Mouse (Mus musculus) kidney, adult 10 weeks (tissue): ENCODE measurements around the gene Dus2. TPM values are rescaled to one million over a fixed set of nuclear protein-coding genes. Genes with fewer than 3 reads are reported as not detected.

Experiments used
- polyA plus RNA-seq: library from polyadenylated mRNA; stranded (reverse); fragments of 350-450 nt; fragmentation: Illumina TruSeq; extraction: RNeasy Lipid Tissue Mini Kit (QIAGEN cat#74804); gene quantifications from one replicate; pipeline ENCODE4 v1.2.3, GENCODE M21; 2014; ENCODE audit warnings: low read depth, low replicate concordance

Gene Dus2
- 2.1 TPM for polyA plus RNA-seq

DNA sequence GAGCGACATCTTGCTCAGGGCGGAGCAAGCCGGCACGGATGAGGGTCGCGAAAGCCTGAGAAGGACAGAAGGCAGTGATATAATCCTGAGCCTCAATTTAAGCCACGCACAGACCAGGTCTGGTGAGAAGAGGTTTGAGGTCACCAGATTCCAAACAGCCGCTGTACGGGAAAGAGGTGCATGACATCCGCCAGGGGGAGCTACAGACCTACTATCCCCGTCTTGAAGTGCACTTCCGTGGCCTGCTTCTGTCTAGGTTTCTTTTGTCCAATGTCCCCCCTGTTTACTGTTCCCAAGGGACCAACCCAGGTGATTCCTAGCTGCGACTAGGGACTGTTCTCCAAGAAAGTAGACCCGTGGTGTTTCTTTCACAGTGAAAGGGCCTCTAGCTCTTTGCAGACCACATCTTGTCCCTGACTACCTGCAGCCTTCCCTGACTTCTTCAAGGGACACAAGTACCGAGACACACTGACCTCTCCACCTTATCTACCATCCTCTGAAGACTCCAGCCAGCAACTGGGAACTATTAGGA is at the start of gene Dus2:
TSS of gene Dus2 (plus strand) at position 482 of the 532 bp plus-strand sequence.

GRCm38 (mm10) chr8:105943321-105943739 is 47.8 kb upstream of the Dus2 start, which contains the start of gene Lcat:
Lcat (minus strand) TSS chr8:105943382.

GRCm38 (mm10) chr8:105965905-105966341 is 25.2 kb upstream of the Dus2 start, which contains the start of gene Slc12a4:
Slc12a4 (minus strand) TSS chr8:105966097.

GRCm38 (mm10) chr8:105979325-105979724 is 11.8 kb upstream of the Dus2 start, which contains the start of gene Dpep3:
Dpep3 (minus strand) TSS chr8:105979429.

GRCm38 (mm10) chr8:106005875-106006274 is 14.7 kb downstream of the Dus2 start, which contains the start of gene Dpep2nb:
Dpep2nb (minus strand) TSS chr8:106005975.

DNA sequence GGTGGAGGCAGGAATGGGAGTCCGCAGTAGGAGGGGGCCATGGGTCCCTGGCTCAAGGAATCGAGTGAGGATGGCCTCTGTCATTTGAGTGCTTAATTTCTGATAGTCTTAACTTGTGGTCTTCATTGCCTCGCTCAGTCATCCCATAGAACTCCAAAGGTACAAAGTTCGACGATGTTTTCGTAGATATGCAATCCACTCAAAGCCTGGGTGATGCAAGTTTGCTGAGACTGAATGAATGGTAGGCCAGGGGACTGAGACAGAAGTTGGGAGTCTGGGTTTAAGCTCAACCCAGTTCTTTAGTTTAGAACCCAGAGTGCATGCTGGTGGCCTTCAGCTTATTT is 20.5 kb downstream of the Dus2 start, which contains the start of gene Ddx28:
TSS of gene Ddx28 (minus strand) at position 240 of the 344 bp plus-strand sequence.

GRCm38 (mm10) chr8:106058731-106059612 is 67.8 kb downstream of the Dus2 start, which contains the start of gene Nfatc3:
Nfatc3 (plus strand) TSS chr8:106058840.

Other genes with a start within 250 kb of the Dus2 start
- 0.20 TPM for gene Gfod2, start 232.7 kb upstream of the Dus2 start, polyA plus RNA-seq
- 4.1 TPM for gene Ranbp10, start 164.0 kb upstream of the Dus2 start, polyA plus RNA-seq
- gene Tsnaxip1, start 163.6 kb upstream of the Dus2 start, polyA plus RNA-seq: not detected
- 0.69 TPM for gene Cenpt, start 138.1 kb upstream of the Dus2 start, polyA plus RNA-seq
- gene Thap11, start 136.2 kb upstream of the Dus2 start, polyA plus RNA-seq: 11.1 TPM
- 55.0 TPM for gene Nutf2, start 130.8 kb upstream of the Dus2 start, polyA plus RNA-seq
- gene Edc4, start 110.5 kb upstream of the Dus2 start, polyA plus RNA-seq: 2.0 TPM
- not detected for gene Nrn1l, start 97.8 kb upstream of the Dus2 start, polyA plus RNA-seq
- 3.1 TPM for gene Pskh1, start 90.9 kb upstream of the Dus2 start, polyA plus RNA-seq
- not detected for gene Ctrl, start 57.5 kb upstream of the Dus2 start, polyA plus RNA-seq
- gene Psmb10, start 52.9 kb upstream of the Dus2 start, polyA plus RNA-seq: not detected
- gene Lcat, start 48.0 kb upstream of the Dus2 start, polyA plus RNA-seq: not detected
- 1.4 TPM for gene Slc12a4, start 25.2 kb upstream of the Dus2 start, polyA plus RNA-seq
- gene Dpep3, start 11.9 kb upstream of the Dus2 start, polyA plus RNA-seq: not detected
- gene Dpep2nb, start 14.6 kb downstream of the Dus2 start, polyA plus RNA-seq: not detected
- gene Ddx28, start 20.5 kb downstream of the Dus2 start, polyA plus RNA-seq: 2.9 TPM
- 48.4 TPM for gene Nfatc3, start 67.5 kb downstream of the Dus2 start, polyA plus RNA-seq
- gene Esrp2, start 145.6 kb downstream of the Dus2 start, polyA plus RNA-seq: 6.5 TPM
- gene Pla2g15, start 159.1 kb downstream of the Dus2 start, polyA plus RNA-seq: 2.9 TPM
- gene Slc7a6, start 177.5 kb downstream of the Dus2 start, polyA plus RNA-seq: 5.2 TPM
- 29.7 TPM for gene Slc7a6os, start 219.6 kb downstream of the Dus2 start, polyA plus RNA-seq
- gene Prmt7, start 219.6 kb downstream of the Dus2 start, polyA plus RNA-seq: 5.5 TPM